Mouse (Mus musculus): ENCODE measurements around the gene Rpa1. TPM values are rescaled to one million over a fixed set of nuclear protein-coding genes. Genes with fewer than 3 reads are reported as not detected.
"Not testable (repeated sequence)": the region's sequence is repeated elsewhere in the genome, so short reads cannot be mapped to it uniquely, and the experiment has no call there.

The Rpa1 gene
- total RNA-seq, 2 experiments from 2014 or later = 54.4 to 59.6 TPM

GRCm38 (mm10) chr11:75286868-75287267 is 61.3 kb downstream of the Rpa1 start:
- DNase-seq = no peak

- no peak for DNase-seq
Measured at GRCm38 (mm10) chr11:75285893-75286467, 62.1 kb downstream of the Rpa1 start.

- not testable (repeated sequence) for DNase-seq
Measured at GRCm38 (mm10) chr11:75283784-75284183, 64.3 kb downstream of the Rpa1 start.

GRCm38 (mm10) chr11:75282496-75283120 is 65.5 kb downstream of the Rpa1 start:
- no peak for DNase-seq

GRCm38 (mm10) chr11:75281380-75282256 is 66.5 kb downstream of the Rpa1 start:
- DNase-seq = no peak

- DNase-seq = no peak
Measured at GRCm38 (mm10) chr11:75280435-75281001, 67.6 kb downstream of the Rpa1 start.

- no peak for DNase-seq
Measured at GRCm38 (mm10) chr11:75280066-75280410, 68.1 kb downstream of the Rpa1 start.

- DNase-seq = no peak
Measured at GRCm38 (mm10) chr11:75279342-75280065, 68.6 kb downstream of the Rpa1 start.

- DNase-seq = no peak
Measured at GRCm38 (mm10) chr11:75279013-75279341, 69.1 kb downstream of the Rpa1 start.

GRCm38 (mm10) chr11:75278115-75278514 is 70.0 kb downstream of the Rpa1 start:
- no peak for DNase-seq

- DNase-seq = no peak
Measured at GRCm38 (mm10) chr11:75275035-75275434, 73.1 kb downstream of the Rpa1 start.

- no peak for DNase-seq
Measured at GRCm38 (mm10) chr11:75273466-75273865, 74.7 kb downstream of the Rpa1 start.

- peak; percentile 68 to 78 for DNase-seq
Measured at GRCm38 (mm10) chr11:75270985-75271434, 77.1 kb downstream of the Rpa1 start.

- no peak for DNase-seq
Measured at GRCm38 (mm10) chr11:75270276-75270984, 77.7 kb downstream of the Rpa1 start.

GRCm38 (mm10) chr11:75269213-75269612 is 78.9 kb downstream of the Rpa1 start:
- DNase-seq = no peak

GRCm38 (mm10) chr11:75268492-75268891 is 79.6 kb downstream of the Rpa1 start:
- DNase-seq = peak; percentile 60 to 80

- peak; percentile 77 to 81 for DNase-seq
Measured at GRCm38 (mm10) chr11:75267826-75268281, 80.3 kb downstream of the Rpa1 start.

GRCm38 (mm10) chr11:75265545-75265944 is 82.6 kb downstream of the Rpa1 start:
- DNase-seq = no peak

- DNase-seq = no peak
Measured at GRCm38 (mm10) chr11:75264550-75264949, 83.6 kb downstream of the Rpa1 start.

- no peak for DNase-seq
Measured at GRCm38 (mm10) chr11:75263964-75264312, 84.2 kb downstream of the Rpa1 start.

- DNase-seq = peak; percentile 60 to 68
Measured at GRCm38 (mm10) chr11:75263274-75263963, 84.7 kb downstream of the Rpa1 start.
